Mouse (Mus musculus) stomach, embryonic 14.5 days (tissue): ENCODE measurements around the gene B4galnt2. TPM values are rescaled to one million over a fixed set of nuclear protein-coding genes. Genes with fewer than 3 reads are reported as not detected.

ENCODE experiments used
- ATAC-seq: fragments of 200-750 bp; cut with Nextera tagmentation; 2 replicates; pipeline ENCODE4 v1.8.0; 2017; ENCODE audit warnings: low read depth, moderate TSS enrichment; ENCODE audit not compliant: insufficient number of reproducible peaks, insufficient read depth, low FRiP score
- H3K27ac ChIP-seq: fragments of 300-500 bp; sonication (generic); 2 replicates; pipeline ENCODE4 v1.5.1; 2014; ENCODE audit warnings: mild to moderate bottlenecking, low read length, moderate library complexity, mixed read lengths
- H3K27me3 ChIP-seq: fragments of 300-500 bp; sonication (generic); 2 replicates; pipeline ENCODE4 v1.6.1; 2014; ENCODE audit warnings: low read length, control low read depth, mixed read lengths; ENCODE audit not compliant: control insufficient read depth, insufficient read depth
- H3K36me3 ChIP-seq: fragments of 300-500 bp; sonication (generic); 2 replicates; pipeline ENCODE4 v1.6.1; 2014; ENCODE audit warnings: mild to moderate bottlenecking, control low read depth, low read length, moderate library complexity, mixed read lengths; ENCODE audit not compliant: control insufficient read depth, insufficient read depth
- H3K4me1 ChIP-seq: fragments of 300-500 bp; sonication (generic); 2 replicates; pipeline ENCODE4 v1.6.1; 2014; ENCODE audit warnings: low read length, control low read depth, mixed read lengths; ENCODE audit not compliant: control insufficient read depth, insufficient read depth
- H3K4me2 ChIP-seq: fragments of 300-500 bp; sonication (generic); replicated peaks from 2 replicates; pipeline ENCODE4 v1.6.1; 2014; ENCODE audit warnings: low read depth, low read length, control low read depth
- H3K4me3 ChIP-seq: fragments of 300-500 bp; sonication (generic); 2 replicates; pipeline ENCODE4 v1.5.1; 2014; ENCODE audit warnings: low read depth, low read length, control low read depth
- H3K9ac ChIP-seq: fragments of 300-500 bp; sonication (generic); replicated peaks from 2 replicates; pipeline ENCODE4 v1.6.1; 2014; ENCODE audit warnings: low read depth, mild to moderate bottlenecking, control low read depth, low read length, moderate library complexity, mixed read lengths
- H3K9me3 ChIP-seq: fragments of 300-500 bp; sonication (generic); 2 replicates; pipeline ENCODE4 v1.6.1; 2016; ENCODE audit warnings: low read depth, low read length, control low read depth; ENCODE audit not compliant: control insufficient read depth
- WGBS: fragments of 180-500 bp; shearing (Covaris S2); extraction: QIAGEN DNeasy Blood & Tissue Kit; methylation state at CpG from one replicate; pipeline ENCODE4 v1.1.7; 2014; 5-methylcytosine and 5-hydroxymethylcytosine counted together
- microRNA-seq: library from miRNA; unstranded; fragments of <30 nt; microRNA quantifications from one replicate; pipeline ENCODE4, GENCODE M21; 2016
- polyA plus RNA-seq: library from polyadenylated mRNA; unstranded; fragments of >200 nt; fragmentation: Nextera tagmentation; extraction: Ambion mirVana; gene quantifications from 2 replicates; pipeline ENCODE4 v1.2.1, GENCODE M21; 2014

The B4galnt2 gene
- polyA plus RNA-seq, 1 experiment from 2014 or later, result 3.2 TPM

DNA sequence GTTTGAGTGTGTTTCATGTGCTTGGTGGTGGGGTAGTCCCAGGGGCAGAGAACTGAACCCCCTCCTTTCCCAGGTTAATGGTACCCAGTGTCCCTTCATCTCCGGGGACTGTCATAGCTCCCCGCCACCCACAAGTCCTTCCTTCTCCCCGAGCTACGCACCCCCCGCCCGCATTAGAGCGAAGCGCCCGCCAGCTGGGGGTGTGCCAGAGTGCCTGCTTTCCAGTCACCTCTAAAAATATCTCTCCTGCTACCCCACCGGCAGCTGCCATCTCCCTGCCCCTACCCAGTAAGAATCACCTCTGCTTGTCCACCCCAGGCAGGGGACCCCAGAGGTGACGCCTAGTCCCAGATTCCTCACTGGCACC lies 89.8 kb downstream of the B4galnt2 start:
- Histone ChIP-seq H3K4me1 (peaks cover 10% of the 10 kb centered on the region; the same call in 1 of the 2 replicates), H3K9ac (peak overlapping the region; percentile 33; the same call in 1 of the 2 replicates), H3K4me3 (peak overlapping the region; percentile 54), H3K27me3 (peaks cover 32% of the 10 kb centered on the region), H3K27ac (no peak overlapping the region), H3K4me2 (peak overlapping the region; percentile 99), H3K9me3 (no peaks in the 10 kb centered on the region), H3K36me3 (no peaks in the 10 kb centered on the region)
- ATAC-seq, result peak; percentile 5; the same call in 1 of the 2 replicates
- WGBS, result 3% methylated on average over 11 of the region's 11 CpGs

DNA sequence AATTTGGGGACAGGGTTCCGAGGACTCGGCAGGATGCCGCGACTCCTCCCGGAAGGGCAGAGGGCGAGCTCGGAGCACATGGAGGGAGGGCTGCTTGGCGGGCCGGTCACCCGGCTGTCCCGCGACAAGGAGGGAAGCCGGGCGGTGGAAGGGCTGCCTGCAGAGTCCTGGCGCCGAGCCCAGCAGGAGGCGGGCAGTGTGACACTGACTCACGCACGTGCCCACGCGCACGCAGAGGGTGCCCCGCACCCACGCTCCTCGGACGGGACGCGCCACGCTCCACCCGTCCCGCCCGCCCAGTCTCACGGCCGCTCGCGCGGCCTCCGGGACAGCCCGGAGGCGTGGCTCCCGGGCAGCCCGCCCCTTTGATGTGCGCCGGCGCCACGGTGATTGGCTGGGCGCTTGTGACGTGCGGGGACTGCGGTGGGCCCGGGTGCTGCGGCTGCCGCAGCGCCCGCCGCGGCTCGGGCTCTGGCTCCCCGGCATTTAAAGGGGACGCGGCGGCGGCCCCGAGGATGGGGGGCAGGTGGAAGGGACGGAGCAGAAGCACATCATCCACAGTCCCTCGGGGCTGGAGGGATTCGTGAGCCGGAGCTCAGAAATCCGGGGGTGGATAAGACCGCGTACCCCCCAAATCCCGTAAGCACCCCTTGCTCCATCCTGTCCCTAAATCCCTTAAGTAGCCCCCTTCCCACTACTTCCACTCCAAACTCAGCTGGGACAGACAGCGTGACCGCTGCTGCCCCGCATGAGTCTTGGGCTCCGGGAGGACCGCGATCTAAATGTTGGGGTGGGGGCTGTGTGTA lies 90.4 kb downstream of the B4galnt2 start, which contains the start of gene Phospho1:
TSS of gene Phospho1 (plus strand) at position 429 of the 806 bp plus-strand sequence.
- H3K27me3 ChIP-seq, result peaks cover 26% of the 10 kb centered on the region
- H3K36me3 ChIP-seq, result no peaks in the 10 kb centered on the region
- WGBS, result under 1% methylated on average over 77 of the region's 78 CpGs
- peak; percentile 95 for ATAC-seq
- H3K27ac ChIP-seq, result no peak within 1 kb of the TSS
- H3K4me2 ChIP-seq, result peak within 1 kb of the TSS; percentile 99
- no peaks in the 10 kb centered on the region for H3K9me3 ChIP-seq
- H3K4me3 ChIP-seq, result peak within 1 kb of the TSS; percentile 54
- H3K9ac ChIP-seq, result peak within 1 kb of the TSS; percentile 54
- H3K4me1 ChIP-seq, result peaks cover 10% of the 10 kb centered on the region; the same call in 1 of the 2 replicates

DNA sequence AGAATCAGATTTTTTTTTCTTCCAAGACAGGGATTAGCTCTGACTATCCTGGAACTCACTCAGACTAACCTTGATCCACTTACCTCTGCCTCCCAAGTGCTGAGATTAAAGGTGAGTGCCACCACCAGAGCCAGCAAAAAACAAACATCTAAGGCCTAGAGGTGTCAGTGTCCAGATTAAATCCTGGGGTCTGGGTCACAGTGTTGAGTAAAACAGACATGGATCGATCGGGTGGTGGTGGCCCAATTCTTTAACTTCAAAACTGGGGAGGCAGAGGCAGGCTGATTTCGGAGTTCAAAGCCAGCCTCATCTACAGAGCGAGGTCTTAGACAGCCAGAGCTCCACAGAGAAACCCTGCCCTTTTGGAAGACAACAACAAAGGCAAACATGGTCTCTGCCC lies 92.3 kb downstream of the B4galnt2 start:
- Histone ChIP-seq H3K36me3 (no peaks in the 10 kb centered on the region), H3K9ac (no peak overlapping the region), H3K4me3 (no peak overlapping the region), H3K27ac (no peak overlapping the region), H3K4me1 (peaks cover 10% of the 10 kb centered on the region; the same call in 1 of the 2 replicates), H3K9me3 (no peaks in the 10 kb centered on the region), H3K27me3 (peaks cover 11% of the 10 kb centered on the region; the same call in 1 of the 2 replicates), H3K4me2 (no peak overlapping the region)
- WGBS, result 94% methylated on average over 4 of the region's 4 CpGs
- no peak for ATAC-seq

DNA sequence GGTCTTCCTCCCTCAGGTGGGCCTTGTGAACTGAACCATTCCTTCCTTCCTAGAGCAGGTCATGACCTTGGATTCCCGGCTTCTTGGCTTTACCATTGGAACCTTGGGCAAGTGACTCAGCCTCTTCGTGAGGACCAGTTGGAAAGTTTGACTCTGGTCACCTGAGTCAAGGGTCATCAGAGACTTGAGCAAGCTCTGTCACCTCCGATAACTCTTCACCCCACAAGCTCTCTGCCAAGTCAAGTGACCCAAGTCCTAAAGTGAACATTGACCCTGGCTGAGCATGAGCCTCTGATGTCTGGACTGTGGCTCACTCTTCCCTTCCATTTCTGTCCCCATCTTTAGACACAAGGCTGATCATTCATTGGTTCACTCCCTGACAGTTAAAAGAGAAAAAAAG lies 93.2 kb downstream of the B4galnt2 start:
- Histone ChIP-seq H3K9ac (no peak overlapping the region), H3K27ac (no peak overlapping the region), H3K4me3 (no peak overlapping the region), H3K9me3 (no peaks in the 10 kb centered on the region), H3K4me2 (no peak overlapping the region), H3K36me3 (no peaks in the 10 kb centered on the region), H3K4me1 (peaks cover 10% of the 10 kb centered on the region; the same call in 1 of the 2 replicates), H3K27me3 (peaks cover 9% of the 10 kb centered on the region; the same call in 1 of the 2 replicates)
- no peak for ATAC-seq
- WGBS, result 90% methylated on average over 3 of the region's 3 CpGs

DNA sequence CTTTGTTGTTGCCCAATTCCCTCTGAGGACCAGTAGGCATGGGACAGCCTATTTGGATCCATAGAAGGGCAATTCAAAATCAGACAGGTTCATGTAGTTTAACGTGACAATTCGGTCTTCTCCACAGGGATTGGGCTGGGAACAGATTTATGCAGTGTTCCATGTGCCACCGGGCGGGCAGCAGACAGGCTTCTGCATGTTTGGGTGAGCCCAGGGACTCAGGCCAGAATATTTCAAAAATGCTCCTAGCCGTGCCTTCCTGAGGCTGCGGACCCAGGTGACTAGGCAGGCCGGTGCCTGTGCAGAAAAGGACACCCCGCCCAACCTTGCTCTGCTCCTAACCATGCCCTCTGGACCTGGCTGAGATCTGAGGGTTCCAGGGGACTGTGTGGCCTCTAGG lies 95.6 kb downstream of the B4galnt2 start:
- no peaks in the 10 kb centered on the region for H3K9me3 ChIP-seq
- no peaks in the 10 kb centered on the region for H3K36me3 ChIP-seq
- 0 out of 2 replicates have a peak, but pooled peaks cover 4% of the 10 kb centered on the region for H3K4me1 ChIP-seq
- ATAC-seq, result no peak
- no peak overlapping the region for H3K4me3 ChIP-seq
- H3K27me3 ChIP-seq, result no peaks in the 10 kb centered on the region
- 70% methylated on average over 8 of the region's 8 CpGs for WGBS
- H3K4me2 ChIP-seq, result no peak overlapping the region
- H3K9ac ChIP-seq, result no peak overlapping the region
- H3K27ac ChIP-seq, result no peak overlapping the region

Small RNAs within 50 kb of the gene (microRNA-seq; reads per million reads assigned to microRNA genes)
- not detected for gene Mir3063

Other genes starting within 250 kb of the B4galnt2 start
- gene Phb, start 247.9 kb downstream of the B4galnt2 start, polyA plus RNA-seq, result 224 and 239 TPM in 2 replicates
- gene Zfp652, start 202.2 kb downstream of the B4galnt2 start, polyA plus RNA-seq, result 11.7 and 13.9 TPM in 2 replicates
- 2.3 and 2.5 TPM in 2 replicates for gene B130006D01Rik, start 191.3 kb downstream of the B4galnt2 start, polyA plus RNA-seq
- not detected in 2 replicates for gene Phospho1, start 90.4 kb downstream of the B4galnt2 start, polyA plus RNA-seq
- gene Gngt2, start 77.7 kb downstream of the B4galnt2 start, polyA plus RNA-seq, result 13.7 and 15.1 TPM in 2 replicates
- 2.9 and 3.7 TPM in 2 replicates for gene Abi3, start 72.4 kb downstream of the B4galnt2 start, polyA plus RNA-seq
- 24.9 and 28.5 TPM in 2 replicates for gene Igf2bp1, start 91.0 kb upstream of the B4galnt2 start, polyA plus RNA-seq
- gene Gip, start 109.7 kb upstream of the B4galnt2 start, polyA plus RNA-seq, result 1.1 TPM in 1 of 2 replicates, not detected in the other
- gene Snf8, start 120.0 kb upstream of the B4galnt2 start, polyA plus RNA-seq, result 34.6 and 35.5 TPM in 2 replicates
- 33.3 and 35.6 TPM in 2 replicates for gene Ube2z, start 150.5 kb upstream of the B4galnt2 start, polyA plus RNA-seq
- gene Atp5g1, start 160.8 kb upstream of the B4galnt2 start, polyA plus RNA-seq, result 739 and 807 TPM in 2 replicates
- gene Calcoco2, start 197.1 kb upstream of the B4galnt2 start, polyA plus RNA-seq, result 0.15 TPM in 1 of 2 replicates, not detected in the other
- 0.12 TPM in 1 of 2 replicates, not detected in the other for gene Ttll6, start 218.9 kb upstream of the B4galnt2 start, polyA plus RNA-seq